Mouse (Mus musculus) spleen, adult 2 months (tissue): ENCODE data around the gene Unc79. TPM values are rescaled to one million over a fixed set of nuclear protein-coding genes. Genes with fewer than 3 reads are reported as not detected.

ENCODE experiments used
- DNase-seq, 2 experiments: peaks; one replicate each; pipeline versions ENCODE4 v3.0.0 to v3.0.0-alpha.2; 2012 to 2021; ENCODE audit warnings: low spot score in 2 of 2, low read depth in 1 of 2
- H3K27ac ChIP-seq: fragments of 200-500 bp; 2 replicates; pipeline ENCODE4 v1.5.1; 2012; ENCODE audit warnings: low read length, inconsistent platforms; ENCODE audit not compliant: insufficient read depth
- H3K27me3 ChIP-seq: fragments of 200-500 bp; 2 replicates; pipeline ENCODE4 v1.6.1; 2012; ENCODE audit warnings: mild to moderate bottlenecking, moderate library complexity, low read length, inconsistent platforms; ENCODE audit not compliant: control insufficient read depth, insufficient read depth
- H3K36me3 ChIP-seq: fragments of 200-500 bp; 2 replicates; pipeline ENCODE4 v1.6.1; 2012; ENCODE audit warnings: mild to moderate bottlenecking, low read length, inconsistent platforms; ENCODE audit not compliant: control insufficient read depth, insufficient read depth
- H3K4me1 ChIP-seq: fragments of 200-500 bp; 2 replicates; pipeline ENCODE4 v1.6.1; 2011; ENCODE audit warnings: inconsistent platforms; ENCODE audit not compliant: control insufficient read depth, insufficient read depth, insufficient read length
- H3K4me3 ChIP-seq: fragments of 200-500 bp; 2 replicates; pipeline ENCODE4 v1.5.1; 2011; ENCODE audit warnings: mild to moderate bottlenecking, inconsistent platforms; ENCODE audit not compliant: insufficient read depth, insufficient read length; ENCODE audit errors: extremely low read depth
- CTCF ChIP-seq: fragments of 200-500 bp; IDR thresholded peaks from 2 replicates; pipeline ENCODE4 v1.5.1; 2011; ENCODE audit warnings: mild to moderate bottlenecking, inconsistent platforms; ENCODE audit not compliant: insufficient read depth, insufficient read length, insufficient replicate concordance; ENCODE audit errors: extremely low read depth
- POLR2A ChIP-seq: fragments of 200-500 bp; IDR thresholded peaks from 2 replicates; pipeline ENCODE4 v1.6.1; 2011; ENCODE audit warnings: low read depth, low read length, inconsistent platforms
- WGBS: fragments of 180-500 bp; shearing (Covaris S2); methylation state at CpG from one replicate; pipeline ENCODE4 v1.1.7; 2018; 5-methylcytosine and 5-hydroxymethylcytosine counted together
- polyA plus RNA-seq: library from polyadenylated mRNA; depleted of rRNA; stranded (reverse); fragments of >200 nt; gene quantifications from 2 replicates; pipeline ENCODE4 v1.2.3, GENCODE M21; 2012

Gene Unc79
- polyA plus RNA-seq, 1 experiment: 0.12 TPM

DNA sequence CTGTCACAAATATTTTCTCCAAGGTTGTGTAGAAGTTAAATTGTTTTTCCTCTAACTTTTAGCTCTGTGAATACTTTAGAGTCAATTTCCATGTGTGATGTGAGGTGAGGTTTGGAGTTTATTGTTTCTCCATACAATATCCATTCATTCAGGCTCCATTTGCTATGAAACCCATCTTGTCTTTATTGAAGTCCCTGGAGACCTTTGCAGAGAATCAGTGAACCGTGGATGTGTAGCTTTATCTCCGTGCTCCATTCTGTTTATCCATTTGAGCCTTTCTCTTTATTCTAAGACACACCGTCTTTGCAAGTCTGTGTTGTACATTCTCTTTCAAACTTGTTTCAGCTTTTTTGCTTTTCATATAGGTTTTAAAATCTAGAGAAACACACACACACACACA is 15.8 kb downstream of the Unc79 start:
- TF ChIP-seq POLR2A: no peak
- no peak for TF ChIP-seq CTCF
- WGBS: 69% methylated on average over 3 of the region's 3 CpGs
- H3K27ac ChIP-seq: no peak overlapping the region
- no peaks in the 10 kb centered on the region for H3K36me3 ChIP-seq
- H3K4me3 ChIP-seq: no peak overlapping the region
- no peaks in the 10 kb centered on the region for H3K4me1 ChIP-seq
- H3K27me3 ChIP-seq: no peaks in the 10 kb centered on the region
- no peak for DNase-seq

DNA sequence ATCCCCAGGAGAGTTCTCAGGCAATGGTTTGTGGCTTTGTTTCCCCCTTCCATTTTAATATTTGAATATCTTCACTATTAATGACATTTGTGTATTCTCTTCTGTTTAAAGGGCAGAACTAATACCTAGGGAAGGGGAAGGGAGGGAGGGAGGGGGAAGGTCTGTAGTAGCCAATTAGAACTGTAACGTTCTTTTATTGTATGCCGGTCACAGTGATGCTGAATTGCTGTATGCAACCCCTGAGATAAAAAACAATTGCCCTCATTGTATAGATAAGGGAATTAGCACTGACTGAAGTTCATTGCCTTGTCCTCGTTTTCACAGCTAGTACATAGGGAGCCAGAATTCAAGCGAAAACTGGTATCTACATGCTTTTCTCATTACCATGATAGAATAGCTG is 31.9 kb downstream of the Unc79 start:
- H3K4me3 ChIP-seq: no peak overlapping the region
- TF ChIP-seq POLR2A: no peak
- TF ChIP-seq CTCF: no peak
- H3K27me3 ChIP-seq: no peaks in the 10 kb centered on the region
- H3K4me1 ChIP-seq: no peaks in the 10 kb centered on the region
- no peak overlapping the region for H3K27ac ChIP-seq
- DNase-seq: no peak
- WGBS: 56% methylated on average over 4 of the region's 4 CpGs
- H3K36me3 ChIP-seq: no peaks in the 10 kb centered on the region

DNA sequence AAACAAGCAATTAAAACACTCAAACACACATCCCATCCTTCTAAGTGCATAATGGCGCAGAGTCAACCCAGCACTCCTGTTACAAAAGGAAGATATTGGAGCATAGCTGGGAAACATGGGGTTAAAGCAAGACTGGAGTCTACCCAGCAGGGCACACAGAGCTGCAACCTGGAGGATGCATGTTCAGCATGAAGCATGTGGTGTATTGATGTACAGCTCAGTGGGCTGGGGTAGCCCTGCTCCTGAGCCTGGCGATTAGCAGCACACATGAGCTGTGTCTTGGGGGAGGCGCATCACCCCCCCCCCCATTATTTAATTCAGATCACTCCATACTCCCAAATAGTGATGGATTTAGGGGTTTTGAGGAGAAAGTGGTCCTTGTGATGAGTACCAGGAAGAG is 32.9 kb downstream of the Unc79 start:
- H3K27ac ChIP-seq: no peak overlapping the region
- no peak for DNase-seq
- H3K36me3 ChIP-seq: no peaks in the 10 kb centered on the region
- no peaks in the 10 kb centered on the region for H3K4me1 ChIP-seq
- H3K4me3 ChIP-seq: no peak overlapping the region
- H3K27me3 ChIP-seq: no peaks in the 10 kb centered on the region
- 94% methylated on average over 3 of the region's 3 CpGs for WGBS
- TF ChIP-seq POLR2A (no peak), CTCF (no peak)

DNA sequence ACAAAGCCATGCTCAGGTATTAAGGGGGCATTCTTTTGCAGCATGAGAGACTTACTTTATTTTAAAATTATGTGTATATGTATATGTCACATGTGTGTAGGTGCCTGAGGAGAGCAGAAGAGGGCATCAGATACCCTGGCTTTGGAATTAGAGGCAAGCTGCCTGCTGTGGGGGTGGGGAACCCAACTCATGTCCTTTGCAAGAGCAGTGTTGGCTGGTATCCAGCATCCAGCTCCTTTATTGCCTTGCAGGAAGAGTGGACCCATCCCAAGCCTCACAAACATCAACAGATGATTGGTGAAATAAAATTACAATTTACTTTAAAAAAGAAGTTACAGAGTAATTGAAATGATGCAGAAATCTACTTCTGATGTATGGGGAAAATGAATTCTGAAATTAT is 36.7 kb downstream of the Unc79 start:
- Histone ChIP-seq H3K36me3 (no peaks in the 10 kb centered on the region), H3K4me3 (no peak overlapping the region)
- TF ChIP-seq CTCF (no peak), POLR2A (no peak)

DNA sequence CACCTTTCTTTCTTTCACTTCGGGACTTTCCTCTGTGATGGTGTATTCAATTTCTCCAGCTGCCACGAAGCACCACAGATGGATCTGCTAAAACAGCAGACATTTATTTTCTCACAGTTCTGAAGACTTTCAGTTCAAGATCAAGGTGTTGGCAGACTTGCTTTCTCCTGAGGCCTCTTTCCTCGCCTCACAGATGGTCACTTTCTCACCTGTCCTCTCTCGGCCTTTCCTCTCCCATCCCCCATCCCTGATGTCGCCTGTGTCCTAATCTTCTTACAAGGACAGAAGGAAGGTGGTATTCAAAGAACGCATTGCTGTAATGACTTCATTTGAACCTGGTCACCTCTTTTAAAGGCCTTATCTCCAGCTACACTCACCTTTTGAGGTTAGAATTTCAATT is 39.1 kb downstream of the Unc79 start:
- WGBS: 79% methylated on average over 6 of the region's 6 CpGs
- Histone ChIP-seq H3K4me1 (no peaks in the 10 kb centered on the region), H3K27ac (no peak overlapping the region), H3K36me3 (no peaks in the 10 kb centered on the region), H3K27me3 (no peaks in the 10 kb centered on the region), H3K4me3 (no peak overlapping the region)
- no peak for TF ChIP-seq POLR2A
- TF ChIP-seq CTCF: no peak
- DNase-seq: no peak

More for the DNA sequence above, 36.7 kb downstream of the Unc79 start:
- no peak for DNase-seq
- Histone ChIP-seq H3K27ac (no peak overlapping the region), H3K4me1 (no peaks in the 10 kb centered on the region), H3K27me3 (no peaks in the 10 kb centered on the region)

DNA sequence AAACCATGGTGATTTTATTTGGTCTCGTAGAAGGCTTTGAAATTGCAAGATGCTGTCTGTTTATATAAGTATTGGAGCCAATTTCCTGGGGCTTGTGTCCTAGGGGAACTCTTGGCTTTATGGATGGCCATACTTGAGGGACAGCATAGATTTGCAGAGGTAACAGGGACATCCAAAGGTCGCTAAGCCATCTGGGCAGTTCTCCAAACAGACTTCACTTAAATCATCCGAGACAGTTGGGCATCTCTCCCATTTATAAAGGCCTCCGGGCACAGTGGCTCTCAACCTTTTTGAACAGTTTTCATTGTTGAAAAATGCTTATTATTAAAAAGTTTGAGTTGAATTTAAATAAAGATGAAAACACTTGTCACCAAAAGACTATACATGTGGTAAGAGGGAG is 59.8 kb downstream of the Unc79 start:
- no peaks in the 10 kb centered on the region for H3K4me1 ChIP-seq
- WGBS: 58% methylated on average over 4 of the region's 4 CpGs
- H3K27ac ChIP-seq: no peak overlapping the region
- H3K4me3 ChIP-seq: no peak overlapping the region
- no peaks in the 10 kb centered on the region for H3K36me3 ChIP-seq
- TF ChIP-seq CTCF (no peak), POLR2A (no peak)
- no peak for DNase-seq
- no peaks in the 10 kb centered on the region for H3K27me3 ChIP-seq

DNA sequence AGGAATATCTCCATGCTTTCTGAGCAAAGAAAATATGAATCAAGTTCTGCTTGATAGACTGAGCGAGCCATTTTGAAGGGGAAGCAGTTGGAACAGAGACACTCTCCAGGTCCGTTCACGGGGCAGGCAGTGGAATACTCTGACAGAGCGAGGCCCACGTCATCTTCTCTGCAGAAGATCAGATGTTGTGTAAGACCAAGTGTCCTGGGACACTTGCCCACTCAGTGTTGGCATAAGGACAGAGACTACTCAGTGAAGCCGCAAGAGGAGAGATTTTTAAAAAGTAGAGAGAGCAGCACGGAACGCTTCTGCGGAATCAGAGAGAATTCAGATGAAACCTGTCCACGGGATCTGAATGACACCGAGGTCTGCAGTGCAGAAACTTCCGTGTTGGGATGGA is 69.5 kb downstream of the Unc79 start:
- DNase-seq: no peak
- Histone ChIP-seq H3K4me1 (no peaks in the 10 kb centered on the region), H3K27me3 (no peaks in the 10 kb centered on the region), H3K36me3 (no peaks in the 10 kb centered on the region), H3K4me3 (no peak overlapping the region), H3K27ac (no peak overlapping the region)
- 91% methylated on average over 12 of the region's 12 CpGs for WGBS
- TF ChIP-seq POLR2A (no peak), CTCF (no peak)

DNA sequence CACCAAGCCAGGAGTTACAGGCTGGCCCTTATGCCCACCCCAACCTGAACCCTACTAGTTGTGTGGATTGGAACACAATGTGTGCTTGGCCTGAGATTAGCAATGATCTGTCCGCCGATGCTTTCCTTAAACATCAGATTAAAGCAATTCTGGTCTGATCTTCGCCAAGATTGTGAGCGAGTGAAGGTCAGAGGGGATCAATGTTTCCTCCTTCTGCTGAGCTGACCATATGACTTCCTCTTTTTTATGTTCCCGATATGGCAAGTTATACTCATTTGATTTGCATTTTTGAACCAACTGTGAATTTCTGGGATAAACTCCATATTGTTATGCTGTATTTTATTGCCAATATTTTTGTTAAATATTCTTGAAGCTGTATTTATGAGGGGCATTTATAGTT is 88.0 kb downstream of the Unc79 start:
- no peaks in the 10 kb centered on the region for H3K36me3 ChIP-seq
- no peak overlapping the region for H3K27ac ChIP-seq
- H3K27me3 ChIP-seq: no peaks in the 10 kb centered on the region
- DNase-seq: no peak
- no peak overlapping the region for H3K4me3 ChIP-seq
- no peaks in the 10 kb centered on the region for H3K4me1 ChIP-seq
- no peak for TF ChIP-seq CTCF
- TF ChIP-seq POLR2A: no peak
- WGBS: 12% methylated on average over 5 of the region's 5 CpGs
